Mouse (Mus musculus): ENCODE results near the gene Gpn2. TPM values are rescaled to one million over a fixed set of nuclear protein-coding genes. Genes with fewer than 3 reads are reported as not detected.

Gpn2 gene
- polyA plus RNA-seq, 1 experiment, result 66.6 TPM

DNA sequence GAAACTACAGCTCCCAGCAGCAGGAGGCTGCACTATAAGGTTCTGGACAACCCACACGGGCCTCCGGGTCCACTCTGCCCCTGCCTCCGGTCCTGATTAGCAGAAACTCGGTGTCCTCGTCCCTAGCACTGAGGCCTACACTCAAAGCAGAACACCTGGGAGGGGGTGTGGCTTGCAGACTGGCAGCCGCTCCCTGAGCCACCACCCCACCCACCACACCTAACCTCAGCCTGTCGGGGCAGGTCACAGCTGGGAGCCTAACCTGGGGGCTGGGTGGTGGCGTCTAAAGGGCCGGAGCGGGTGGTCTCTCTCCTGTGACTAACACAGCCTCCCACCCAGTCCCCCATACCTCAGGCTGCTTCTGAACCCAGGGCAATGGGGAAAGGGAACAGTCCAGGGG, 23.1 kb downstream of the Gpn2 start:
- no peak for TF ChIP-seq GATA1 (IDR thresholded peaks at IDR 0.05; ENCODE audit: low read length)

- TF ChIP-seq GATA1 (IDR thresholded peaks at IDR 0.05; ENCODE audit: low read length), result no peak
These were observed 25.6 kb downstream of the Gpn2 start for GRCm38 (mm10) chr4:133609719-133610118.

DNA sequence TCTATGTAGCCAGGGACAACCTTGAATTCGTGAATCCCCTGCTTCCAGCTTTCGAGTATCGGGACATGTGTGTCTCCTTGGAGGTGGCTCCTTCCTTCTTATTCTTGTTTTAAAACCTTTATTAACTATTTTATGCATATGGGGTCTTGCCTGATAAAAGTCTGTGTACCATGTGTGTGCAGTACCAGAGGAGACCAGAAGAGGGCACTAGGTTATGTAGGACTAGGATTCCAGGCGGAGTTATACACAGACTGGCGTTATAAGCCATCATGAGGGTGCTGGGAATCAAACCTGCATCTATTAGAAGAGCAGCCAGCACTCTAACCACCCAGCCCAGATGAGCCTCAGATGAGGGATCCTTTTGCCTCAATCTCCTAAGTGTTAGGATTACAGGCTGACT, 27.7 kb downstream of the Gpn2 start:
- no peak for TF ChIP-seq GATA1 (IDR thresholded peaks at IDR 0.05; ENCODE audit: low read length)

- TF ChIP-seq GATA1 (IDR thresholded peaks at IDR 0.05; ENCODE audit: low read length), result no peak
These were observed 28.3 kb downstream of the Gpn2 start for GRCm38 (mm10) chr4:133612416-133612815.

DNA sequence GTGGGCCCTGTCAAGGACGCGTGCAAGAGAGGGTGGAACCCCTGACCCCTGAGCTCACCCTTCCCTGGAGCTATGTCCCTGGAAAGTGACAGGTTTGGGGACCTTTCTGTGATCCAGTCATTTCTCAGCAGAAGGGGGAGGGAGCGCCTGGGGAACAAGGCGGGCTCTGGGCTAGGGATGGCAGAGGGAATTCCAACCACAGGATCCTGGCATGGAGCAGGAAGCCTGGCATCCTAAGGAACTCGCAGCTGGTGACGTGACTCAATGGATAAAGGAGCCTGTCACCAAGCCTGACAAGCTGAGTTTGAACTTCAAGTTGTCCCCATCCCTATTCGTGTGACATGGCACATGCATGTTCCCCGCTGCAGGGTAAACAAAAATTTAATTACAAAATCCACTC, 28.9 kb downstream of the Gpn2 start:
- no peak for TF ChIP-seq GATA1 (IDR thresholded peaks at IDR 0.05; ENCODE audit: low read length)

- TF ChIP-seq GATA1 (IDR thresholded peaks at IDR 0.05; ENCODE audit: low read length), result no peak
These were observed 29.7 kb downstream of the Gpn2 start for GRCm38 (mm10) chr4:133613867-133614266.

DNA sequence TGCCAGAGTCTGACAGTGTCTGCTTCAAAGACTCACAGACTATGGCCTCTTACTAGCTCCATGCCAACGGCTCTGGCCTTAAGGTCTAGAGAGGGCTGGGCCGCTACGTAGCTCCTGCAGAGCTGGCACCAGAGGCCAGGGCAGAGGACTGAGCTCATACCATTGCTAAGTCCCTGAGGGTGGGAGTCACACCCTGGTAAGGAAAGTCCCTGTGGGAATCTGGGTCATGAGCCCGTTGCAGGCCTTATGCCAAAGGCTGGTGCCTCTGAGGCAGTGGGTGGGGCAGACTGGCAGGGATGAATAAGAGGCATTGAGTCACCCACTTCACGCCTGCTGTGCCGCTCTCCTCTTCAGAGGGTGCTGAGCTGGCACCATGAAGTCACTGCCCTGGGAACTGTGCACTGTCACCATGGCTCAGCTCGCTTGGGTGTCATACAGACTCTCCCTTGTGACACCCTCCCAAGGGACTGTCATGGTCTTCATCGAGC, 30.2 kb downstream of the Gpn2 start:
- TF ChIP-seq GATA1 (IDR thresholded peaks at IDR 0.05; ENCODE audit: low read length), result no peak

- no peak for TF ChIP-seq GATA1 (IDR thresholded peaks at IDR 0.05; ENCODE audit: low read length)
These were observed 31.3 kb downstream of the Gpn2 start for GRCm38 (mm10) chr4:133615416-133615815.

- no peak for TF ChIP-seq GATA1 (IDR thresholded peaks at IDR 0.05; ENCODE audit: low read length)
These were observed 33.8 kb downstream of the Gpn2 start for GRCm38 (mm10) chr4:133617936-133618335.

DNA sequence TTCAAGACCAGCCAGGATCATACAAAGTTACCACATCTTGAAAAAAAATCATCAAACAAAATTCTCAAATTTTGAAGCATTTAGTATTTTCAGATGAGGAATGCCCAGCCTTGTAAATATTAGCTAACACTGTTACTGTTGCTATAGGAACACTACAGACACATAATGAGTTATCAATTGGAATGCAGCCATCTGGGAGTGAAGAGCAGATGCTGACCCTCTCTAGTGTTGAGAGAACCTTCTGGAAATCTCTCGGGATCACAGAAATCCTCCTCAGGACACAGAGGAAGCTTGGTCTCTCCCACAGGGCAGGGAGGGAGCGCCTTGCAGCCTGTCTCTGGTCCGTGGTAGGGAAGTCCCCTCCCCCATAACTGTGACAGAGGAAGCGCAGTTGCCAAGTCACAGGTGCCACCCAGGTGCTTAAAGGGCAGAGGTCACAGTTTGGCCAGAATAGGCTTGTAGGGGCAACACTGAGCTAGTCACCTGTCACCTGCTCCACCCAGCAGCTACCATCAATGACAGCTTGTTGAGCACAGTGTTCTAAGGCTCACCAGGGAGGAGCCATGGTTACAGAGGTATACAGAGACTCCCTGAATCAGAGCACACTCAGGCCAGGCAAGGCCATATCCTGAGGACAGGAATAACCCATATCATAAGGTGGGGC, 35.4 kb downstream of the Gpn2 start:
- no peak for TF ChIP-seq GATA1 (IDR thresholded peaks at IDR 0.05; ENCODE audit: low read length)

DNA sequence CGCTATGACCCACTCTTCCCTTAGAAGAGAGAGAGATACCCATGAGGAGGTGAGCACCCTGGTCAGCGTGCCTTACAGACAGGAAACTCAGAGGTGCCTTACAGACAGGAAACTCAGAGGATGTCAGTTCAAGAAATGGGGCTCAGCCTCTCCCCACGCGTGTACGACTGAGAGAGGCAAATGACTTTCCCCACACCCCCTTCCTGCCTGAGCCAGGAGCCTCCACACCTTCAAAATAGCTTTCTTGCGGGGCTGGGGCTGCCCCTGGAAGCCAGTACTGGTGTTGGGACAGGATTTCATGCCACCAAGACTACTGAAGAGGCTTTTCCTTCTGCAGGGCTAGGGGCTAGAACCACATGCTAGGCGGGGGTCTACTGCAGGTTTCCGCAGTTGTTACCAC, 36.5 kb downstream of the Gpn2 start:
- no peak for TF ChIP-seq GATA1 (IDR thresholded peaks at IDR 0.05; ENCODE audit: low read length)

DNA sequence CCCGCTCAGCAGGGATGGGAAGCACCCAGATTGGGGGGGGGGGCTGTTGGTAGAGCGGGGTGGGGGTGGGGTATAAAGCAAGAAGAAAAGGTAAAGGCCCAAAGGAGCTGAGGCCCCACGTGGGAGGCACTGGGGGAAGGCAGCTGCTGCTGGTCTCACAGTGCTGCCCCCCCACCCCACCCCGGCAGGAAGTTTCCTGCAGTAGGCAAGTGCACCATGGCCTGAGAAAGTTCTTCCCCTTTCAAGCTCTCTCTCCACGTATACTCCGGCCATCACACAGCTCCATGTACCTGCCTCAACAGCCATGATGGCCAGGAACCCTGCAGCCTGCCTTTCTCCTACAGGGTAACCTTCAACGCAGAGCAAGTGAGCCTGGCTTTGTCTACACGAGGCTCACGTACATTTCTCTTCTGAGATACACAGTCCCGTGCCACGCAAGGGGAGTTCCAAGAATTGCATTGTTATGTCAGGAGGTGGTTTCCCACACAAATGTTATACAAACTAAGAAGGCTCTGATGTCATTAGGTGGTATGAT, 38.1 kb downstream of the Gpn2 start:
- no peak for TF ChIP-seq GATA1 (IDR thresholded peaks at IDR 0.05; ENCODE audit: low read length)

GRCm38 (mm10) chr4:133624830-133625229, 40.7 kb downstream of the Gpn2 start:
- TF ChIP-seq GATA1 (IDR thresholded peaks at IDR 0.05; ENCODE audit: low read length), result no peak

DNA sequence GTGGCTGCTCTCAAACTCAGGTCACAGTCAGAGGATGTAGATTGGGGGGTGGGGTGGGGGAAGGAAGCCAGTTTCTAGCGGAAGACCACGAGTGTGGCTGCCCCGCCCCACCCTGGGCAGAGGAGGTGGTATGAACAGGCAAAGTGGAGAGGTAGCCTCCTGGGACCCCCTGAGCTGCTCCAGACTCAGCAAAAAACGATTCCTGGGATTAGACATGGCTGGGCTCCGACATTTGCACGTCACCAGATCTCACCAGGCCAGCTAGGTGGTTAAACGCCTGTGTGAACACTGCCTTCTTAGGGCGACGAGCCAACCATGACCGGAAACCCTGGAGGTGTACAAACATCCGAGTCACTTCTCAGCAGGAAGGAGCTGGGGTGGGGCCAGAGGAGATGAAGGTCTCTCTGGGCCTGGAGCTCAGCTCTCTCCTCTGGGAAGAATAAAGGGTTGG, 41.5 kb downstream of the Gpn2 start:
- no peak for TF ChIP-seq GATA1 (IDR thresholded peaks at IDR 0.05; ENCODE audit: low read length)

GRCm38 (mm10) chr4:133626221-133626620, 42.1 kb downstream of the Gpn2 start:
- no peak for TF ChIP-seq GATA1 (IDR thresholded peaks at IDR 0.05; ENCODE audit: low read length)

DNA sequence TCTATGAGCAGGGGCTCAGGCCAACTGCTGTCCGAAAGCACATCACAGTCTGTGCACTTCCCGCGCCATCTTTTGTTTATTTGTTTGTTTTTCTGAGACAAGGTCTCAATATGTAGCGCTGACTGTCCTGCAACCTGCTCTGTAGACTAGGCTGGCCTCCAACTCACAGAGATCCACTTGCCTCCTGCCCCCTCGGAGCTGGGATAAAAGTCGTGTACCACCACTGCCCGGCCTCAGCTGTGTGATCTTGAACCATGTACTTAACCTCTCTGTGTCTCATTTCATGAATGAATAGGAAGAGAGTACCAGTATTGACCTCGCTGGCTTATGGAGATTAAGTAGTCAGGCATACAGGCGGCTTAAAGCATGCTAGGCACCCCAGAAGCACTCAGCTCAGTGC, 42.5 kb downstream of the Gpn2 start:
- TF ChIP-seq GATA1 (IDR thresholded peaks at IDR 0.05; ENCODE audit: low read length), result no peak

- no peak for TF ChIP-seq GATA1 (IDR thresholded peaks at IDR 0.05; ENCODE audit: low read length)
These were observed 42.9 kb downstream of the Gpn2 start for GRCm38 (mm10) chr4:133627039-133627438.

All from G1E-ER4 (cell line).